Mouse (Mus musculus) NIH3T3 (cell line): ENCODE measurements at regions not wholly inside any gene's neighbourhood (a gene's known extent, or its start where the extent isn't known, plus 50 kb on each side); places are given as distances from the start of the nearest gene placed in this dataset.
"Not testable (repeated sequence)": the region's sequence is repeated elsewhere in the genome, so short reads cannot be mapped to it uniquely, and the experiment has no call there.

ENCODE experiments used
- DNase-seq: peaks from one replicate; pipeline ENCODE4 v3.0.0-alpha.2; 2012; ENCODE audit warnings: low read depth

DNA sequence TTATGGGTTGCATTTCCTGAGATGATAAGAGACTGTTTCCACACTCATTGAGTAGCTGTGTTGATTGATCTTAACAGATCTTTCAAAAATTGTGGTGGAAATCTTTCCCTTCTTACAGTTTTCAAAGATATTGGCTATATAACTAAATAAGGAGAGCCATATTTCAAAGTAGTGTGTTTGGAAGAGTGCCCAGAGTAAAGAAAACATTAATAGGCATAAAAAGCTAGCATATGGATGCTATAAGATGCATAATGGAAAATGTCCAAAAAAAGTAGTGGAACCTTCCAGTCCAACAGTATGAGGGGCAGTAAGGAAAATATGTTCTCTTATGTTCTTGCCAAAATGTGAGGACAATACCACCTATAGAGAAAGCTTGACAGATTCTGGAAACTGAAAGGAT, 137.2 kb upstream of the Speer3 start:
- no peak for DNase-seq

DNA sequence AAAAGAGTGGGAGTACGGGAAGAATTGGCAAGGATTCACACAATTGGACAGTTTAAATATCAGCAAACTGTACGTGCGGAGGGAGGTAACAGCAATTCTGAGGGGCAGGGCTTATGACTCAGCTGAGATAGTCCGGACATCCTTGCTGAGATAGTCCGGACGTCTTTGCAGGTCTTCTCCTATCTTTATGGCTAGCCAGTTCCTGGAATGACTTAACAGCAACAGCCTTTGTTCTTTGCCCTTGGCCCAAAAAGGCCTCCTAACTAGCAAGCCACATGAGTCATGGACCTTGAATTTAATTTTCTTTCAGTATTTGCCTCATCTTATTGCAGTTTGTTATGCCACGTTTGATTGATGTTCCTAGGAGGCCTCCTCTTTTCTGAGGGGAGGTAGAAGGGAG, 133.1 kb upstream of the Speer3 start:
- DNase-seq = not testable (repeated sequence)

DNA sequence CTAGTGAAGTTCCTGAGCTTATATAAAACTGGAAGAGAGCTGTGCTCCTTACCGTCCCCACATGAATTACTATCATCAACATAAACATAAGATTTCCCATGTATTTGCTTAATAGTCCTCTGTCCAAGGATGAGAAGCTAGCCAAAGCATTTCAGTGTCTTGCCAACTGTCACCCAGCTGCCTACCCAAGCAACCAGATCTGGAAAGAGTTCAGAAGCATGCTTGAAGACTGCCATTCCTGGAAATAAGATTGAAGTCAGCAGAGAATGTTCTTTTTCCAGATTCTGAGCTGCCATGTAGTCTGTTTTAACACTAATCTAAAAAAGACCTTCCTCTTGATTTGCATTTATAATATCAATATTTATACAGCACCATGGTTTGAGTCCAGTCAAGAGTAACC, 131.9 kb upstream of the Speer3 start:
- no peak for DNase-seq

DNA sequence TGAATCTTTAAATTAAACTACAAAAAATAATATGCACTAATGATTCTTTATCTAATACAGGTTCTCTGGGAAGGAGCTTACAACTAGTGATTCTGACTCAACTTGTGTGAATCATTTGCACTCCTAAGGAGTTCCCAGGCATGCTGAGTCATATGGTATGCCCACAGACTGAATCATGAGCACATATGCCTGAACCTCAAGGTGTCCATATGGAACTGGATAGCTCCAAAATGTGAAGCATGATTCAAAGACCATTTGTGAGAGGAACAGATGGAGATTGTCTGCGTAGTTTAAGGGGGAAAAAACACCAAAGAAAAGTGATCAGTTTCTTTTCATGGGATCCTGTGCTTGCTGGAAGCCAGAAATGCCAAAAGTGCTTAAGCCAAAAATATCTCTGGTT, 124.0 kb upstream of the Speer3 start:
- DNase-seq = peak; percentile 74

DNA sequence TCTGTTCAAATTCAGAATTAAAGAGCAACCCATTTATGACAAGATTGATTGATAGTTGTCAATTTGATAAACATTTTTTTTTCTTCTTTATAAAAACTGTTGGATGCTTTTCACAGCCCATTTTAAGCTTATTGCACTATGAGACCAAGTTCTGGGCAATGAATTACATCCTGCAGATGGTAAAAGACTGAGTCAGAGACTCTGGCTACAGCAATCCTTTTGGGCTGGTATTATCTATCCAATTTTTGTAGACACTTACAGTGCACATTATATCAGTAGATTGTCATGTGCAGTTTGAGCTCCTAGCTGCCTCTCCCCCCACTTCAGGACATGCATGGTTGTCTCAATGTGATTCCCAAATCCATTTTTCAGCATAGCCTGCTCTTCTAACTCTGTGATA, 122.6 kb upstream of the Speer3 start:
- DNase-seq = no peak

DNA sequence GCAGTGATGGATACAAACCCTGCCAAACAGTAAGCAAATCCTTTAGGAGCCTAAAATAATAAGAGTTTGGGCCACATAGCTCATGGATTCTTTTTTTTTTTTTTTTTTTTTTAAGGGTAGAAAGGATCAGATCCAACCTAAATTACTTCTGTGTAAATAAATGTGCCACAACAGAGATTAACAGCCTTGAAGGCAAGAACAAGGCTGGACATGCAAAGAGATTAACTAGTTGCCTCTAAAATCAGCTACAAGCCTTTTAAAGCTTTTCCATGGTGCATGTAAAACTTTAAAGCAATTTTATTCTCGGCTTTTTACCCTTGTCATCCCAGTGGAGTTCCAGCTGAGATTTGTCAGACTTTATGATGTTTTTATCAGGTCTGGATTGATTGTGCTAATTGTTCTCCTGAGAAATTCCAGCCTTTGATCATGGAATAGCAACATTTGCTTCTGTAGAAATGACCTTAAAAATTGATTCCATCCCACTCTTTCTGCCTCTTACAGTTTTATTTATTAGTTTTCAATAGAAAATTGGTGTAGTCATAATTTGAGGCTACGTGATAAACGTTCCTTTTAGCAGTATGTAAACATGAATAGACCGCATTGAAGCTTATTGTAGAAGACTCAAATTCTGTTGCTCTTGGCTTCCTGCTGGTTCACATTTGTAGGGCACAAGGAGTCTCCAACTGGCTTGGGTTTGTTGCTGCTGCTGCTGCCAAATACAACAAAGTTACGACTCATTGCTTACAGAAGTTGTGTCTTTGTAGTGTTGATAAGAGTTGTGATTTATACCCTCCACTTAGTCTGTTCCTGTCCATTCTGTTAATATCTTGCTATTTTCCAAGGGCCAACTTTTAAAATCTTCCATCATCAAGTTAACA, 100.3 kb upstream of the Speer3 start:
- DNase-seq = peak; percentile 5

DNA sequence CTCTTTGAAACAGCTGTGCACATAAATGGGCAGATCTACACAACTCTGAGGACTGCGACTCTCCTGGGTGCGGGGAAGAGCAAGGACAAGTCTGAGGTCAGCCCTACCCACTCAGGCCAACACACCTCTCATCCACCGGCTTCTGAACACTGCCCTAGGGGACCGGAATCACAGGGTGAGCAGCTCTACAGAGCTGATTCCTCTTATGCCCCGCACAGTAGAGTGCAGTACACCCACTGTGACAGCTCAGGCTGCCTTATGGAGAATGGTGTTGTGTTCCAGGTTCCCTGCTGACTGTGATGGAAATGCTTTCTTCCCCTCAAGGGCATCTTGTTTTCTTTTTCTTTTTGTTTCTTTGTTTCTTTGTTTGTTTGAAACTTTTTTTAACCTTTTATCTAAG, 96.6 kb upstream of the Speer3 start:
- DNase-seq = no peak
